Mouse (Mus musculus): ENCODE data around the gene Ppfia1. TPM values are rescaled to one million over a fixed set of nuclear protein-coding genes. Genes with fewer than 3 reads are reported as not detected.

The Ppfia1 gene
- total and polyA plus RNA-seq, 3 experiments, result 29.3 to 46.6 (median 41.3) TPM

GRCm38 (mm10) chr7:144550811-144551210 is 2.7 kb downstream of the Ppfia1 start:
- Histone ChIP-seq H3K4me3 (replicated peaks in 1 of 3; ENCODE audit: low read depth in 2 of 3, low read length in 2 of 3, poor library complexity in 1 of 3) (no peak overlapping the region), H3K4me1 (ENCODE audit: control insufficient read depth in 1 of 2, insufficient read depth in 2 of 2) (peaks cover 11 to 33% of the 10 kb centered on the region in 2 experiments), H3K4me2 (ENCODE audit: insufficient read depth, low read depth, poor library complexity, severe bottlenecking) (no peak overlapping the region), H3K79me2 (replicated peaks; ENCODE audit: control insufficient read depth, extremely low read depth, insufficient read depth, poor library complexity, severe bottlenecking) (peaks cover 22% of the 10 kb centered on the region), H3K27ac (ENCODE audit: insufficient read depth, low read depth) (no peak overlapping the region), H3K36me3 (replicated peaks in 1 of 2; ENCODE audit: control insufficient read depth in 1 of 2, insufficient read depth in 1 of 2, low read length in 1 of 2) (peaks cover 22 to 48% of the 10 kb centered on the region in 2 experiments), H3K27me3 (replicated peaks) (peaks cover 16% of the 10 kb centered on the region), H3K9ac (ENCODE audit: insufficient read depth, low read depth) (no peak overlapping the region), H3K9me3 (replicated peaks; ENCODE audit: low read length) (no peaks in the 10 kb centered on the region)
- no peak for DNase-seq (ENCODE audit: extremely low read depth)
- in situ Hi-C loops (cut with MboI; ENCODE audit: low pct_ligation_motif_present, low pct_unique_long_range_greater_than_20kb, low sequenced_read_pairs) (no loop called here), dilution Hi-C loops (cut with MboI; ENCODE audit: extremely low pct_ligation_motif_present, extremely low pct_unique_long_range_greater_than_20kb, low sequenced_read_pairs) (no loop called here)
- TF ChIP-seq ETS1 (conservative IDR thresholded peaks at IDR 0.05; ENCODE audit: low read depth, low read length) (no peak), NELFE (IDR thresholded peaks at IDR 0.05; ENCODE audit: low read depth, low read length) (no peak), CTCF (conservative IDR thresholded peaks at IDR 0.05 in 1 of 2, IDR thresholded peaks at IDR 0.05 in 1 of 2; ENCODE audit: low read depth in 2 of 2, low read length in 2 of 2) (no peak), CHD1 (IDR thresholded peaks at IDR 0.05; ENCODE audit: low read depth, low read length) (no peak), EP300 (IDR thresholded peaks at IDR 0.05; ENCODE audit: low read length) (no peak)

GRCm38 (mm10) chr7:144549904-144550566 is 3.5 kb downstream of the Ppfia1 start:
- in situ Hi-C loops (cut with MboI; ENCODE audit: low pct_ligation_motif_present, low pct_unique_long_range_greater_than_20kb, low sequenced_read_pairs) (no loop called here), dilution Hi-C loops (cut with MboI; ENCODE audit: extremely low pct_ligation_motif_present, extremely low pct_unique_long_range_greater_than_20kb, low sequenced_read_pairs) (no loop called here)
- Histone ChIP-seq H3K4me2 (ENCODE audit: insufficient read depth, low read depth, poor library complexity, severe bottlenecking) (no peak overlapping the region), H3K27ac (ENCODE audit: insufficient read depth, low read depth) (no peak overlapping the region), H3K27me3 (replicated peaks) (peaks cover 8% of the 10 kb centered on the region), H3K79me2 (replicated peaks; ENCODE audit: control insufficient read depth, extremely low read depth, insufficient read depth, poor library complexity, severe bottlenecking) (peaks cover 26% of the 10 kb centered on the region), H3K9ac (ENCODE audit: insufficient read depth, low read depth) (no peak overlapping the region), H3K9me3 (replicated peaks; ENCODE audit: low read length) (no peaks in the 10 kb centered on the region), H3K36me3 (replicated peaks in 1 of 2; ENCODE audit: control insufficient read depth in 1 of 2, insufficient read depth in 1 of 2, low read length in 1 of 2) (peaks cover 22 to 56% of the 10 kb centered on the region in 2 experiments), H3K4me3 (replicated peaks in 1 of 3; ENCODE audit: low read depth in 2 of 3, low read length in 2 of 3, poor library complexity in 1 of 3) (no peak overlapping the region), H3K4me1 (ENCODE audit: control insufficient read depth in 1 of 2, insufficient read depth in 2 of 2) (peaks cover 11 to 36% of the 10 kb centered on the region in 2 experiments)
- no peak for DNase-seq (ENCODE audit: extremely low read depth)
- TF ChIP-seq CHD2 (IDR thresholded peaks at IDR 0.05; ENCODE audit: low read length), result no peak
- no peak for TF ChIP-seq GABPA (IDR thresholded peaks at IDR 0.05; ENCODE audit: insufficient replicate concordance, low read depth, low read length)
- TF ChIP-seq IRF4 (IDR thresholded peaks at IDR 0.05; ENCODE audit: low read depth, low read length), result no peak
- no peak for TF ChIP-seq TCF12 (IDR thresholded peaks at IDR 0.05; ENCODE audit: low read depth, low read length)
- no peak for TF ChIP-seq MEF2A (IDR thresholded peaks at IDR 0.05; ENCODE audit: borderline replicate concordance, low read depth, low read length)
- TF ChIP-seq RAD21 (IDR thresholded peaks at IDR 0.05; ENCODE audit: low read depth, low read length), result peak; percentile 23
- no peak for TF ChIP-seq ZMIZ1 (IDR thresholded peaks at IDR 0.05; ENCODE audit: low read depth, low read length)
- no peak for TF ChIP-seq NELFE (IDR thresholded peaks at IDR 0.05; ENCODE audit: low read depth, low read length)
- TF ChIP-seq RCOR1 (conservative IDR thresholded peaks at IDR 0.05; ENCODE audit: low read depth, low read length), result no peak
- no peak for TF ChIP-seq ELF1 (IDR thresholded peaks at IDR 0.05; ENCODE audit: low read depth, low read length)
- no peak for TF ChIP-seq MAX (IDR thresholded peaks at IDR 0.05; ENCODE audit: low read length)
- TF ChIP-seq USF2 (conservative IDR thresholded peaks at IDR 0.05; ENCODE audit: low read depth, low read length), result no peak
- TF ChIP-seq ZC3H11A (IDR thresholded peaks at IDR 0.05; ENCODE audit: low read depth, low read length), result no peak
- TF ChIP-seq POLR2A (IDR thresholded peaks at IDR 0.05; ENCODE audit: low read depth, low read length), result no peak
- no peak for TF ChIP-seq JUN (IDR thresholded peaks at IDR 0.05; ENCODE audit: insufficient read depth, low read depth, low read length)
- no peak for TF ChIP-seq HCFC1 (IDR thresholded peaks at IDR 0.05; ENCODE audit: low read depth, low read length)
- no peak for TF ChIP-seq ZKSCAN1 (IDR thresholded peaks at IDR 0.05; ENCODE audit: borderline replicate concordance, low read depth, low read length)
- TF ChIP-seq SMC3 (IDR thresholded peaks at IDR 0.05; ENCODE audit: low read depth, low read length), result peak; percentile 25
- no peak for TF ChIP-seq MXI1 (IDR thresholded peaks at IDR 0.05; ENCODE audit: low read depth, low read length)
- TF ChIP-seq MAFK (IDR thresholded peaks at IDR 0.05; ENCODE audit: insufficient replicate concordance, low read length), result no peak
- no peak for TF ChIP-seq ETS1 (conservative IDR thresholded peaks at IDR 0.05; ENCODE audit: low read depth, low read length)
- no peak for TF ChIP-seq BHLHE40 (IDR thresholded peaks at IDR 0.05; ENCODE audit: low read depth, low read length)
- no peak for TF ChIP-seq USF1 (IDR thresholded peaks at IDR 0.05; ENCODE audit: low read depth, low read length)
- no peak for TF ChIP-seq MAZ (IDR thresholded peaks at IDR 0.05; ENCODE audit: low read depth, low read length)
- TF ChIP-seq MYC (IDR thresholded peaks at IDR 0.05; ENCODE audit: low read depth, low read length), result no peak
- peak in 1 of 2 experiments; percentile 44; a peak in 2 of 4 replicates for TF ChIP-seq CTCF (conservative IDR thresholded peaks at IDR 0.05 in 1 of 2, IDR thresholded peaks at IDR 0.05 in 1 of 2; ENCODE audit: low read depth in 2 of 2, low read length in 2 of 2)
